ENCODE assay signal across 8 mouse cellular contexts in genomic region chr7:19283406-19283804, GRCm38 (mm10). TPM values are rescaled to one million over a fixed set of nuclear protein-coding genes. Genes with fewer than 3 reads are reported as not detected.
DNase-seq lines count a peak whose midpoint lies in the region; ATAC-seq and TF ChIP-seq lines count a peak whose summit lies in the region.

No protein-coding gene starts in this region.

- TF ChIP-seq CTCF in hindbrain, postnatal 0 days (IDR thresholded peaks at IDR 0.05; ENCODE audit: low read depth), result no peak

- no peaks in the 10 kb centered on the region for H3K36me3 ChIP-seq in kidney, embryonic 15.5 days
- H3K36me3 ChIP-seq in embryonic facial prominence, embryonic 11.5 days (replicated peaks; ENCODE audit: control insufficient read depth, insufficient read depth, low read depth, low read length), result no peaks in the 10 kb centered on the region
- H3K36me3 ChIP-seq in hindbrain, postnatal 0 days (ENCODE audit: insufficient read depth, low read length), result peaks cover 9% of the 10 kb centered on the region; the same call in 1 of the 2 replicates
- peaks cover 4% of the 10 kb centered on the region for H3K36me3 ChIP-seq in midbrain, embryonic 16.5 days (ENCODE audit: control insufficient read depth, insufficient read depth, low read length)

- H3K9me3 ChIP-seq in kidney, embryonic 15.5 days (replicated peaks), result no peaks in the 10 kb centered on the region
- no peaks in the 10 kb centered on the region for H3K9me3 ChIP-seq in embryonic facial prominence, embryonic 11.5 days (replicated peaks; ENCODE audit: control insufficient read depth, low read length)
- H3K9me3 ChIP-seq in hindbrain, postnatal 0 days (ENCODE audit: low read length), result no peaks in the 10 kb centered on the region
- no peaks in the 10 kb centered on the region for H3K9me3 ChIP-seq in midbrain, embryonic 16.5 days (replicated peaks; ENCODE audit: control insufficient read depth, low read length, poor library complexity, severe bottlenecking)

- ATAC-seq in kidney, embryonic 15.5 days (replicated peaks; ENCODE audit: low FRiP score), result peak; percentile 4; the same call in 1 of the 2 replicates
- ATAC-seq in embryonic facial prominence, embryonic 11.5 days (replicated peaks; ENCODE audit: insufficient number of reproducible peaks, low FRiP score, low TSS enrichment, low read depth), result no peak
- peak; percentile 19; the same call in 1 of the 2 replicates for ATAC-seq in hindbrain, postnatal 0 days
- ATAC-seq in midbrain, embryonic 16.5 days, result peak; percentile 22; the same call in 1 of the 2 replicates

- no peak for DNase-seq in kidney, postnatal 14 days
- DNase-seq in embryonic facial prominence, embryonic 11.5 days (ENCODE audit: low spot score), result no peak
- DNase-seq in hindbrain, postnatal 0 days (ENCODE audit: low spot score), result no peak
- DNase-seq in thymus, postnatal 10 days (ENCODE audit: low spot score in 2 of 2), result no peak
- no peak for DNase-seq in adrenal gland, adult 8-10 months
- no peak for DNase-seq in testis, postnatal 10 days (ENCODE audit: low spot score)

- peak overlapping the region; percentile 98 for H3K4me2 ChIP-seq in kidney, embryonic 15.5 days
- peak overlapping the region; percentile 83 for H3K4me2 ChIP-seq in embryonic facial prominence, embryonic 11.5 days (ENCODE audit: low read depth, low read length)
- peak overlapping the region; percentile 73 for H3K4me2 ChIP-seq in hindbrain, postnatal 0 days (ENCODE audit: low read depth, low read length)
- H3K4me2 ChIP-seq in midbrain, embryonic 16.5 days (ENCODE audit: low read length), result peak overlapping the region; percentile 71

- H3K4me3 ChIP-seq in kidney, embryonic 15.5 days (replicated peaks), result peak overlapping the region; percentile 65
- peak overlapping the region; percentile 55 for H3K4me3 ChIP-seq in embryonic facial prominence, embryonic 11.5 days (ENCODE audit: low read depth, low read length)
- H3K4me3 ChIP-seq in hindbrain, postnatal 0 days (ENCODE audit: low read length), result peak overlapping the region; percentile 72
- H3K4me3 ChIP-seq in midbrain, embryonic 16.5 days (ENCODE audit: low read depth, low read length), result peak overlapping the region; percentile 75

- H3K4me1 ChIP-seq in kidney, embryonic 15.5 days, result peaks cover 24% of the 10 kb centered on the region
- peaks cover 9% of the 10 kb centered on the region; the same call in 1 of the 2 replicates for H3K4me1 ChIP-seq in embryonic facial prominence, embryonic 11.5 days (ENCODE audit: control insufficient read depth, insufficient read depth, low read length)
- H3K4me1 ChIP-seq in hindbrain, postnatal 0 days (ENCODE audit: insufficient read depth, low read length), result no peaks in the 10 kb centered on the region
- H3K4me1 ChIP-seq in midbrain, embryonic 16.5 days (ENCODE audit: control insufficient read depth, insufficient read depth, low read length), result peaks cover 21% of the 10 kb centered on the region

- no peak overlapping the region for H3K9ac ChIP-seq in kidney, embryonic 15.5 days
- H3K9ac ChIP-seq in embryonic facial prominence, embryonic 11.5 days (replicated peaks; ENCODE audit: low read length), result peak overlapping the region; percentile 57; the same call in 1 of the 2 replicates
- H3K9ac ChIP-seq in hindbrain, postnatal 0 days (replicated peaks; ENCODE audit: low read length), result peak overlapping the region; percentile 95
- peak overlapping the region; percentile 93 for H3K9ac ChIP-seq in midbrain, embryonic 16.5 days (ENCODE audit: low read depth, low read length)

- WGBS in kidney, embryonic 15.5 days, result 42% methylated on average over 14 of the region's 14 CpGs
- WGBS in embryonic facial prominence, embryonic 11.5 days, result 47% methylated on average over 14 of the region's 14 CpGs
- 9% methylated on average over 14 of the region's 14 CpGs for WGBS in hindbrain, postnatal 0 days
- WGBS in midbrain, embryonic 16.5 days, result 17% methylated on average over 14 of the region's 14 CpGs

- H3K27me3 ChIP-seq in kidney, embryonic 15.5 days, result peaks cover 51% of the 10 kb centered on the region
- peaks cover 22% of the 10 kb centered on the region for H3K27me3 ChIP-seq in embryonic facial prominence, embryonic 11.5 days (ENCODE audit: control insufficient read depth, insufficient read depth, low read length)
- peaks cover 29% of the 10 kb centered on the region for H3K27me3 ChIP-seq in hindbrain, postnatal 0 days (ENCODE audit: insufficient read depth, low read length)
- peaks cover 29% of the 10 kb centered on the region for H3K27me3 ChIP-seq in midbrain, embryonic 16.5 days (ENCODE audit: control insufficient read depth, insufficient read depth, low read depth, low read length)

- H3K27ac ChIP-seq in kidney, embryonic 15.5 days, result no peak overlapping the region
- no peak overlapping the region for H3K27ac ChIP-seq in embryonic facial prominence, embryonic 11.5 days (replicated peaks; ENCODE audit: low read depth, low read length)
- peak overlapping the region; percentile 87 for H3K27ac ChIP-seq in hindbrain, postnatal 0 days
- peak overlapping the region; percentile 90 for H3K27ac ChIP-seq in midbrain, embryonic 16.5 days (ENCODE audit: low read length)

RNA-seq across cellular contexts. Expression of gene Rtn2, which starts 1.0 kb away (rescaled TPM):
- 8.3 and 9.2 TPM in 2 replicates for polyA plus RNA-seq in kidney, embryonic 15.5 days (2015; fragmentation: Nextera tagmentation; extraction: Ambion mirVana)
- 15.8 and 17.5 TPM in 2 replicates for polyA plus RNA-seq in embryonic facial prominence, embryonic 11.5 days (2014; fragmentation: Nextera tagmentation; extraction: Ambion mirVana)
- 151 and 155 TPM in 2 replicates for total RNA-seq in hindbrain, postnatal 0 days (2014; rRNA removed)
- 98.4 and 101 TPM in 2 replicates for polyA plus RNA-seq in hindbrain, postnatal 0 days (2015; fragmentation: Nextera tagmentation; extraction: Ambion mirVana)
- polyA plus RNA-seq in midbrain, embryonic 16.5 days (2015; fragmentation: Nextera tagmentation; extraction: Ambion mirVana), result 111 and 114 TPM in 2 replicates
- 10 to 100 TPM in 1 of 4 experiments, 1 to 10 TPM in 3; 3.8 to 15.0 (median 6.8) TPM for total RNA-seq in adrenal gland, adult 8-10 months (2022)

RNA-seq across cellular contexts. Expression of gene Ppm1n, which starts 3.5 kb away (rescaled TPM):
- 0.13 TPM in 1 of 2 replicates, not detected in the other for polyA plus RNA-seq in kidney, embryonic 15.5 days (2015; fragmentation: Nextera tagmentation; extraction: Ambion mirVana)
- polyA plus RNA-seq in embryonic facial prominence, embryonic 11.5 days (2014; fragmentation: Nextera tagmentation; extraction: Ambion mirVana), result not detected in 2 replicates
- total RNA-seq in hindbrain, postnatal 0 days (2014; rRNA removed), result 2.1 and 2.9 TPM in 2 replicates
- 2.0 and 2.5 TPM in 2 replicates for polyA plus RNA-seq in hindbrain, postnatal 0 days (2015; fragmentation: Nextera tagmentation; extraction: Ambion mirVana)
- polyA plus RNA-seq in midbrain, embryonic 16.5 days (2015; fragmentation: Nextera tagmentation; extraction: Ambion mirVana), result 1.5 and 1.6 TPM in 2 replicates
- not detected for total RNA-seq in adrenal gland, adult 8-10 months (2022)

RNA-seq across cellular contexts. Expression of gene Vasp, which starts 11.8 kb away (rescaled TPM):
- polyA plus RNA-seq in kidney, embryonic 15.5 days (2015; fragmentation: Nextera tagmentation; extraction: Ambion mirVana), result 87.4 and 89.8 TPM in 2 replicates
- polyA plus RNA-seq in embryonic facial prominence, embryonic 11.5 days (2014; fragmentation: Nextera tagmentation; extraction: Ambion mirVana), result 53.2 and 54.9 TPM in 2 replicates
- total RNA-seq in hindbrain, postnatal 0 days (2014; rRNA removed), result 62.6 and 68.3 TPM in 2 replicates
- 35.5 and 37.0 TPM in 2 replicates for polyA plus RNA-seq in hindbrain, postnatal 0 days (2015; fragmentation: Nextera tagmentation; extraction: Ambion mirVana)
- polyA plus RNA-seq in midbrain, embryonic 16.5 days (2015; fragmentation: Nextera tagmentation; extraction: Ambion mirVana), result 35.5 and 40.9 TPM in 2 replicates
- 10 to 100 TPM; 44.8 to 70.6 (median 59.1) TPM for total RNA-seq in adrenal gland, adult 8-10 months (2022)

RNA-seq across cellular contexts. Expression of gene Fosb, which starts 26.4 kb away (rescaled TPM):
- polyA plus RNA-seq in kidney, embryonic 15.5 days (2015; fragmentation: Nextera tagmentation; extraction: Ambion mirVana), result 0.09 and 0.26 TPM in 2 replicates
- not detected in 2 replicates for polyA plus RNA-seq in embryonic facial prominence, embryonic 11.5 days (2014; fragmentation: Nextera tagmentation; extraction: Ambion mirVana)
- 0.31 and 1.0 TPM in 2 replicates for total RNA-seq in hindbrain, postnatal 0 days (2014; rRNA removed)
- 0.09 and 0.11 TPM in 2 replicates for polyA plus RNA-seq in hindbrain, postnatal 0 days (2015; fragmentation: Nextera tagmentation; extraction: Ambion mirVana)
- polyA plus RNA-seq in midbrain, embryonic 16.5 days (2015; fragmentation: Nextera tagmentation; extraction: Ambion mirVana), result 0.06 TPM in 2 replicates
- 1 to 10 TPM; 1.6 to 9.4 (median 5.6) TPM for total RNA-seq in adrenal gland, adult 8-10 months (2022)

RNA-seq across cellular contexts. Expression of gene Opa3, which starts 55.3 kb away (rescaled TPM):
- polyA plus RNA-seq in kidney, embryonic 15.5 days (2015; fragmentation: Nextera tagmentation; extraction: Ambion mirVana), result 38.8 and 40.5 TPM in 2 replicates
- polyA plus RNA-seq in embryonic facial prominence, embryonic 11.5 days (2014; fragmentation: Nextera tagmentation; extraction: Ambion mirVana), result 39.5 and 45.5 TPM in 2 replicates
- total RNA-seq in hindbrain, postnatal 0 days (2014; rRNA removed), result 44.2 and 47.7 TPM in 2 replicates
- polyA plus RNA-seq in hindbrain, postnatal 0 days (2015; fragmentation: Nextera tagmentation; extraction: Ambion mirVana), result 34.6 and 37.1 TPM in 2 replicates
- 33.8 and 36.5 TPM in 2 replicates for polyA plus RNA-seq in midbrain, embryonic 16.5 days (2015; fragmentation: Nextera tagmentation; extraction: Ambion mirVana)
- 10 to 100 TPM; 32.4 to 41.5 (median 33.7) TPM for total RNA-seq in adrenal gland, adult 8-10 months (2022)

Comparison
In these comparisons a context has a peak if more than half of its experiments do, and no peak if none do; other contexts are left out.
1. H3K27ac ChIP-seq: peak in hindbrain, postnatal 0 days (single experiment) and midbrain, embryonic 16.5 days (single experiment); none in kidney, embryonic 15.5 days (single experiment) and embryonic facial prominence, embryonic 11.5 days (single experiment).
2. Peak in every context shown above with its lines, with median percentiles within 50 percentile points of each other: H3K4me2 ChIP-seq and H3K4me3 ChIP-seq.